Mouse (Mus musculus) embryo, embryonic 9.5 days (tissue): ENCODE measurements around the gene Olfr435.
"Not testable (repeated sequence)": the region's sequence is repeated elsewhere in the genome, so short reads cannot be mapped to it uniquely, and the experiment has no call there.

Experiments
- DNase-seq: peaks from one replicate; pipeline ENCODE4 v3.0.0-alpha.2; 2017; ENCODE audit errors: extremely low spot score

Olfr435 gene

GRCm38 (mm10) chr6:43196781-43197180 is at the start of gene Olfr435:
Gene Olfr435, plus strand, starts transcription at chr6:43197146.
- no peak for DNase-seq

- no peak for DNase-seq
These were observed 37.4 kb upstream of the Olfr435 start for GRCm38 (mm10) chr6:43159502-43159901.

GRCm38 (mm10) chr6:43162982-43163381 is 34.0 kb upstream of the Olfr435 start, which contains the start of gene Olfr437:
Gene Olfr437, plus strand, starts transcription at chr6:43163282.
- DNase-seq = no peak

GRCm38 (mm10) chr6:43167246-43167645 is 29.7 kb upstream of the Olfr435 start:
- no peak for DNase-seq

- DNase-seq = no peak
These were observed 25.1 kb upstream of the Olfr435 start, which contains the start of gene Olfr13 for GRCm38 (mm10) chr6:43171840-43172239. Gene Olfr13, plus strand, starts transcription at chr6:43172140.

GRCm38 (mm10) chr6:43178129-43178528 is 18.8 kb upstream of the Olfr435 start:
- no peak for DNase-seq

- DNase-seq = no peak
These were observed 18.1 kb upstream of the Olfr435 start for GRCm38 (mm10) chr6:43178584-43179501.

- no peak for DNase-seq
These were observed 6.0 kb upstream of the Olfr435 start for GRCm38 (mm10) chr6:43190986-43191385.

GRCm38 (mm10) chr6:43198094-43198493 is 1.1 kb downstream of the Olfr435 start:
- DNase-seq = no peak

GRCm38 (mm10) chr6:43202786-43203185 is 5.8 kb downstream of the Olfr435 start:
- no peak for DNase-seq

- DNase-seq = no peak
These were observed 8.4 kb downstream of the Olfr435 start for GRCm38 (mm10) chr6:43205355-43205754.

GRCm38 (mm10) chr6:43212873-43213272 is 15.9 kb downstream of the Olfr435 start, which contains the start of gene Olfr434:
Gene Olfr434, plus strand, starts transcription at chr6:43213021.
- not testable (repeated sequence) for DNase-seq

- DNase-seq = not testable (repeated sequence)
These were observed 34.3 kb downstream of the Olfr435 start, which contains the start of gene Olfr47 for GRCm38 (mm10) chr6:43231255-43231654. Gene Olfr47, plus strand, starts transcription at chr6:43231529.

- peak; percentile 22 for DNase-seq
These were observed 45.1 kb downstream of the Olfr435 start for GRCm38 (mm10) chr6:43242061-43242460.

GRCm38 (mm10) chr6:43247396-43247795 is 50.5 kb downstream of the Olfr435 start:
- no peak for DNase-seq

- DNase-seq = no peak
These were observed 56.0 kb downstream of the Olfr435 start for GRCm38 (mm10) chr6:43252994-43253393.
